Mouse (Mus musculus) midbrain, embryonic 11.5 days (tissue): Measurements from ENCODE around the gene Drosha. TPM values are rescaled to one million over a fixed set of nuclear protein-coding genes. Genes with fewer than 3 reads are reported as not detected.
A peak's percentile ranks its signal among the peaks of the same experiment; 100 is the strongest.

Experiments used
- ATAC-seq: fragments of 200-750 bp; cut with Nextera tagmentation; 2 replicates; pipeline ENCODE4 v1.8.0; 2017; ENCODE audit warnings: moderate TSS enrichment, moderate library complexity; ENCODE audit not compliant: low FRiP score
- DNase-seq: peaks from one replicate; pipeline ENCODE4 v3.0.0; 2015; ENCODE audit warnings: low spot score; ENCODE audit errors: missing footprints
- H3K27ac ChIP-seq: fragments of 300-500 bp; sonication (generic); 2 replicates; pipeline ENCODE4 v1.5.1; 2014; ENCODE audit warnings: low read depth, low read length
- H3K27me3 ChIP-seq: fragments of 300-500 bp; sonication (generic); 2 replicates; pipeline ENCODE4 v1.6.1; 2014; ENCODE audit warnings: mild to moderate bottlenecking, low read length, moderate library complexity, mixed read lengths; ENCODE audit not compliant: control insufficient read depth, insufficient read depth
- H3K36me3 ChIP-seq: fragments of 300-500 bp; sonication (generic); 2 replicates; pipeline ENCODE4 v1.6.1; 2014; ENCODE audit warnings: mild to moderate bottlenecking, low read length, moderate library complexity, mixed read lengths; ENCODE audit not compliant: control insufficient read depth, insufficient read depth
- H3K4me1 ChIP-seq: fragments of 300-500 bp; sonication (generic); 2 replicates; pipeline ENCODE4 v1.6.1; 2014; ENCODE audit warnings: low read length; ENCODE audit not compliant: control insufficient read depth, insufficient read depth
- H3K4me2 ChIP-seq: fragments of 300-500 bp; sonication (generic); 2 replicates; pipeline ENCODE4 v1.6.1; 2014; ENCODE audit warnings: mild to moderate bottlenecking, moderate library complexity
- H3K4me3 ChIP-seq: fragments of 300-500 bp; sonication (generic); 2 replicates; pipeline ENCODE4 v1.5.1; 2014; ENCODE audit warnings: low read depth, low read length
- H3K9ac ChIP-seq: fragments of 300-500 bp; sonication (generic); 2 replicates; pipeline ENCODE4 v1.6.1; 2014; ENCODE audit warnings: low read length
- H3K9me3 ChIP-seq: fragments of 300-500 bp; sonication (generic); 2 replicates; pipeline ENCODE4 v1.6.1; 2016; ENCODE audit warnings: low read length; ENCODE audit not compliant: control insufficient read depth
- WGBS: fragments of 180-500 bp; shearing (Covaris S2); extraction: QIAGEN DNeasy Blood & Tissue Kit; methylation state at CpG from one replicate; pipeline ENCODE4 v1.1.7; 2014; 5-methylcytosine and 5-hydroxymethylcytosine counted together
- polyA plus RNA-seq: library from polyadenylated mRNA; unstranded; fragments of >200 nt; fragmentation: Nextera tagmentation; extraction: Ambion mirVana; gene quantifications from 2 replicates; pipeline ENCODE4 v1.2.1, GENCODE M21; 2014

Drosha gene
- polyA plus RNA-seq = 79.2 and 83.7 TPM in 2 replicates

GRCm38 (mm10) chr15:12824197-12824952 lies at the start of gene Drosha, which contains the start of gene 6030458C11Rik:
TSS of gene Drosha (plus strand) at chr15:12824815.
TSS of gene 6030458C11Rik (minus strand) at chr15:12824649.
- peak; percentile 99 for DNase-seq
- H3K4me2 ChIP-seq = peak within 1 kb of the TSS; percentile 61
- peaks cover 15% of the 10 kb centered on the region for H3K36me3 ChIP-seq
- H3K4me1 ChIP-seq = peaks cover 9% of the 10 kb centered on the region
- no peaks in the 10 kb centered on the region for H3K9me3 ChIP-seq
- H3K4me3 ChIP-seq = peak within 1 kb of the TSS; percentile 83
- H3K27ac ChIP-seq = peak within 1 kb of the TSS; percentile 40
- peak within 1 kb of the TSS; percentile 94 for H3K9ac ChIP-seq
- ATAC-seq = peak; percentile 100
- WGBS = under 1% methylated on average over 67 of the region's 67 CpGs
- H3K27me3 ChIP-seq = no peaks in the 10 kb centered on the region

DNA sequence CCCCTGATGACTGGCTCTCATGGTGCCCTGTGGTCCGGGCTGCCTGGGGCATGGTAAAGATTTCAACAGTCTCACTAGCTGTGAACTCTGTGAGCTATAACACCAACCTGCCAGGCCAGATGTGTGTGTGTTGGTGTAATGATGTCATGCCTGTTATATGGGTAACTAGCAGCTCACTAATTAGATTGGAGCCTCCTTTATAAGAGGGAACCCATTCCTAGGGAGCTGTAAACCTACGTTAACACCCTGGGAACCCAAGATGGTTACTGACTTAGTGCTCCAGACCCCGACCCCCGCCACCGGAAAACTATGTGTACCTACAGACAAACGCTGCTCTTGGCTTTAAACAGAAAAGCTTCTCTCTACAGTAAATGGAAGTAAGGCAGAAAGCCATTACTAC lies 43.3 kb upstream of the Drosha start:
- H3K9me3 ChIP-seq = no peaks in the 10 kb centered on the region; the same call in 1 of the 2 replicates
- no peak for ATAC-seq
- no peak overlapping the region for H3K27ac ChIP-seq
- DNase-seq = no peak
- H3K9ac ChIP-seq = no peak overlapping the region
- no peak overlapping the region for H3K4me3 ChIP-seq
- H3K27me3 ChIP-seq = no peaks in the 10 kb centered on the region
- H3K4me2 ChIP-seq = no peak overlapping the region
- no peaks in the 10 kb centered on the region for H3K4me1 ChIP-seq
- H3K36me3 ChIP-seq = no peaks in the 10 kb centered on the region
- WGBS = 89% methylated on average over 6 of the region's 6 CpGs

GRCm38 (mm10) chr15:12781729-12782326 lies 42.8 kb upstream of the Drosha start:
- H3K36me3 ChIP-seq = no peaks in the 10 kb centered on the region
- H3K4me3 ChIP-seq = no peak overlapping the region
- 81% methylated on average over 13 of the region's 16 CpGs for WGBS
- no peaks in the 10 kb centered on the region for H3K27me3 ChIP-seq
- no peaks in the 10 kb centered on the region for H3K4me1 ChIP-seq
- DNase-seq = no peak
- no peaks in the 10 kb centered on the region for H3K9me3 ChIP-seq
- H3K27ac ChIP-seq = no peak overlapping the region
- no peak overlapping the region for H3K4me2 ChIP-seq
- no peak overlapping the region for H3K9ac ChIP-seq
- ATAC-seq = no peak

GRCm38 (mm10) chr15:12788536-12788935 lies 36.1 kb upstream of the Drosha start:
- no peak overlapping the region for H3K27ac ChIP-seq
- 0 out of 2 replicates have a peak, but pooled peaks cover 3% of the 10 kb centered on the region for H3K4me1 ChIP-seq
- H3K4me2 ChIP-seq = no peak overlapping the region
- no peaks in the 10 kb centered on the region for H3K27me3 ChIP-seq
- no peaks in the 10 kb centered on the region for H3K9me3 ChIP-seq
- H3K36me3 ChIP-seq = no peaks in the 10 kb centered on the region
- ATAC-seq = no peak
- WGBS = 81% methylated on average over 5 of the region's 5 CpGs
- DNase-seq = peak; percentile 67
- no peak overlapping the region for H3K4me3 ChIP-seq
- H3K9ac ChIP-seq = no peak overlapping the region

- Histone ChIP-seq H3K4me1 (0 out of 2 replicates have a peak, but pooled peaks cover 3% of the 10 kb centered on the region), H3K4me2 (no peak overlapping the region), H3K27ac (peak overlapping the region; percentile 4; the same call in 1 of the 2 replicates), H3K36me3 (no peaks in the 10 kb centered on the region), H3K9ac (0 out of 2 replicates have a peak overlapping the region, but pooled peaks have one; percentile 9), H3K4me3 (no peak overlapping the region), H3K9me3 (no peaks in the 10 kb centered on the region), H3K27me3 (no peaks in the 10 kb centered on the region)
- DNase-seq (peak; percentile 86), ATAC-seq (peak; percentile 88)
- WGBS = 26% methylated on average over 10 of the region's 10 CpGs
These were observed 35.2 kb upstream of the Drosha start for GRCm38 (mm10) chr15:12789406-12789867.

DNA sequence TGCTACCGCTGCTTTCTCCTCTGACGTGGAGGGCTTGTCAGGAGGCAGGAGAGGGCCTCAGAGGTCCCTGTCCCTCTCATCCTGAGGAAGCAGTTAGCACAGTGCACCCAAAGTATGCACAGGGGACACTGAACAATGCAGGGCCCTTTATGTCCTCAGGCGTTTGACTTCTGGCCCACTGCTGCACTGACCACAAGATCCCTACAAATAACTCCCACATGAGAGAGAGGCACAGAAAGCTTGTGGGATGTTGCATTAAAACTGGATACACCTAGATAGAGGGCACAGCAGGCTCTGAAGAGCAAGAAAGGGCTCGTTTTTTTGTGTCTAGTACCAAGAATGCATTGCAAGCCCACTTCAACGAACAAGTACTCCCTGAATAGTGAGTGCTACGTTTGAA lies 30.3 kb upstream of the Drosha start:
- no peaks in the 10 kb centered on the region for H3K27me3 ChIP-seq
- H3K4me3 ChIP-seq = no peak overlapping the region
- WGBS = 55% methylated on average over 6 of the region's 6 CpGs
- no peak for ATAC-seq
- no peak overlapping the region for H3K9ac ChIP-seq
- H3K36me3 ChIP-seq = no peaks in the 10 kb centered on the region
- no peak overlapping the region for H3K27ac ChIP-seq
- H3K9me3 ChIP-seq = no peaks in the 10 kb centered on the region
- H3K4me2 ChIP-seq = no peak overlapping the region
- 0 out of 2 replicates have a peak, but pooled peaks cover 2% of the 10 kb centered on the region for H3K4me1 ChIP-seq
- DNase-seq = peak; percentile 67

- Histone ChIP-seq H3K27ac (no peak overlapping the region), H3K4me2 (no peak overlapping the region), H3K4me1 (no peaks in the 10 kb centered on the region), H3K9me3 (no peaks in the 10 kb centered on the region), H3K4me3 (no peak overlapping the region), H3K9ac (no peak overlapping the region), H3K36me3 (no peaks in the 10 kb centered on the region), H3K27me3 (no peaks in the 10 kb centered on the region)
- 3% methylated on average over 2 of the region's 2 CpGs for WGBS
- DNase-seq = peak; percentile 97
- ATAC-seq = peak; percentile 55; the same call in 1 of the 2 replicates
These were observed 29.1 kb upstream of the Drosha start for GRCm38 (mm10) chr15:12795457-12795894.

DNA sequence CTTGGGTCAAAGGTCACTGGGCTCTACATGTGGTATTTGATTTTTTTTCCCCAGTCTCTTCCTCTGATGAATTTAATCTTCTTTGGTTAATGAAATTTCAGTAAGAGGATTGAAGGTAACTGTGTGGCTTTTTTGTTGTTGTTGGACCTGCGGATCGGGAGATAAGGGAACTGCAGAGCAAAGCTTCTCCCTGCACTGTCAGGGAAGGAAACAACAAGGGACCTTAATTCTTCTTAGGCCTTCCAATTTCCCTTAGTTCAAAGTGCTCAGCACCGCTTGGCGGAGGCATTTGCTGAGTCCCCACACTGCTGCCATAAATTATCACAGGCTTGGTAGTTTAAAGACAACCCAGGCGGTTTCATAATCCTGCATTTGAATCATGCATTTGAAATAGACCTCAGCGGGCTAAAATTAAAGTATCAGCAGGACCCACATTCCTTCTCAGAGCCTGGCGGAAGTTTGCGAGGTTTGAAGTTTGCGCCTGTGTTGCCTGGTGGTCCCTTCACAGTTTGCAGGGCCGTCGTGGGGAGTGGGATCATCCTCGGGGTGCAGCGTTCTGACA lies 28.6 kb upstream of the Drosha start:
- no peak overlapping the region for H3K9ac ChIP-seq
- no peaks in the 10 kb centered on the region for H3K4me1 ChIP-seq
- peak; percentile 40; the same call in 1 of the 2 replicates for ATAC-seq
- WGBS = 26% methylated on average over 13 of the region's 13 CpGs
- no peak overlapping the region for H3K4me3 ChIP-seq
- no peaks in the 10 kb centered on the region for H3K27me3 ChIP-seq
- H3K4me2 ChIP-seq = no peak overlapping the region
- H3K27ac ChIP-seq = no peak overlapping the region
- peak; percentile 45 for DNase-seq
- H3K36me3 ChIP-seq = no peaks in the 10 kb centered on the region
- H3K9me3 ChIP-seq = no peaks in the 10 kb centered on the region
